Mouse (Mus musculus) layer of hippocampus, adult 9-10 months (tissue): ENCODE results near the gene Usp10.
A peak's percentile ranks its signal among the peaks of the same experiment; 100 is the strongest.

Experiments
- DNase-seq: peaks from one replicate; pipeline ENCODE4 v3.0.0; 2022; ENCODE audit warnings: low spot score

Usp10 gene

DNA sequence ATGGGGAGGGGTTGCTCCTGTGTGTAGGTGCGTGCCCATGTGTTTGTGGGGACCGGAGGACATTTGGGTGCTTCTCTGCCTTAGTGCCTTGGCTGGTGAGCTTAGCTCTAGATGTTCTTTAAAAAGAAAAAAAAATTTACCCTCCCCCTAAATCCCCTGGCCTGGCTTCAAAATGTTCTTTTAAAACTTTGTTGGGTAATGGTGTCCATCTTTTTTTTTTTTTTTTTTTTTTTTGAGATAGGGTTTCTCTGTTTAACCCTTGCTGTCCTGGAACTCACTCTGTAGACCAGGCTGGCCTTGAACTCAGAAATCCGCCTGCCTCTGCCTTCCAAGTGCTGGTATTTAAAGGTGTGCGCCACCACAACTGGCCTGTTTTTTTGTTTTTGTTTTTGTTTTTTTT lies 5.1 kb downstream of the Usp10 start:
- DNase-seq: no peak

- DNase-seq: no peak
These were observed 6.2 kb downstream of the Usp10 start for GRCm38 (mm10) chr8:119916237-119916892.

GRCm38 (mm10) chr8:119917415-119917814 lies 7.3 kb downstream of the Usp10 start:
- DNase-seq: no peak

GRCm38 (mm10) chr8:119918155-119918567 lies 8.0 kb downstream of the Usp10 start:
- no peak for DNase-seq

DNA sequence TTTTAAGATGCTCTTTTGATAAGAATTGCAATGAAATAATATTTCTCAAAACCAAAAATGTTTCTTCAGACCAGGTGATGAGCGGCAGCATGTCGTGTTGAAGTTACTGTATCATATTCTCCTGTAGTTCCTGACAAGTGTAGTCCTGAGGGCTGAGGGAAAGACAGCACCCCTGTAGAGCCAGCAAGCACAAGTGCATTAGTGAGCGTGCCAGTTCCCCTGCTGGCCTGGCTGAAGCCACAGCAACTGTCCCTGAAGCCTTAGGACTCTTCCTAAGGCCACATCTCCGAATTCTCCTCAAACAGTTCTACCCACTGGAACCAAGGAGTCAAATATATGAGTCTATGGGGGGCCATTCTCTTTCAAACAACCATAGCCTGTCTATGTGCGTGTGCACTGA lies 13.1 kb downstream of the Usp10 start:
- no peak for DNase-seq

DNA sequence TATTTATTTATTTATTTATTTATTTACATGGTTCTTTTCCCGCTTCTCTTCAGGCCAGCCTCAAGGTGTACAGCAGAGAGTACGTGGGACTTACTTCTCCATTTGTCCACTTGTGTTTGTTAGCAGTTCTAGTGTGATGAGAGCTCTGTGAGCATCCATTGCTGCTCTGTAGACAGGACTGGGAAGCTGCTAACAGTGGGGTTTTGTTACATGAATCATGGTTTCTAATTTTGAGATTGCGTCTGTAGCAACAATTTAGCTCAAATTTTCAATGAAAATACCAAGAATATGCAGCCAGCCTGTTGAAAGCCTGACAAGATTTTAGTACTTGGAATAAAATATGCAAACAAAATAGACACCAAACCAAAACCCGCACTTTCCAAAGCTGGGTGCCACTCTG lies 15.3 kb downstream of the Usp10 start:
- no peak for DNase-seq

DNA sequence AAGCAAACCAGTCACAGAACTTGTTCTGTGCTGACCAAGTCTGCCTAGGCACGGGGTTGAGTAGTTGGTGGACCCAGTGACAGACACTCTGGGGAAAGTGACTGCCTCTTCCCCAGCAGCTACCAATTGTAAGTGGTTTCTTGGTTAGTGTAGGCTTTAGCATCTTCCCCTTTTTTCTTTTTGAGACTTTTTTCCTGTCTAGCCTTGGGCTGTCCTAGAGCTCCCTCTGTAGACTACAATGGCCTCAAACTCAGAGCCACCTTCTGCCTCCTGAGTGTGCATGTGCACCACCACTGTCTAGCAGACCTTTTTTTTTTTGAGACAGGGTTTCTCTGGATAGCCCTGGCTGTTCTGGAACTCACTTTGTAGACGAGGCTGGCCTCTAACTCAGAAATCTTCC lies 16.3 kb downstream of the Usp10 start:
- no peak for DNase-seq

DNA sequence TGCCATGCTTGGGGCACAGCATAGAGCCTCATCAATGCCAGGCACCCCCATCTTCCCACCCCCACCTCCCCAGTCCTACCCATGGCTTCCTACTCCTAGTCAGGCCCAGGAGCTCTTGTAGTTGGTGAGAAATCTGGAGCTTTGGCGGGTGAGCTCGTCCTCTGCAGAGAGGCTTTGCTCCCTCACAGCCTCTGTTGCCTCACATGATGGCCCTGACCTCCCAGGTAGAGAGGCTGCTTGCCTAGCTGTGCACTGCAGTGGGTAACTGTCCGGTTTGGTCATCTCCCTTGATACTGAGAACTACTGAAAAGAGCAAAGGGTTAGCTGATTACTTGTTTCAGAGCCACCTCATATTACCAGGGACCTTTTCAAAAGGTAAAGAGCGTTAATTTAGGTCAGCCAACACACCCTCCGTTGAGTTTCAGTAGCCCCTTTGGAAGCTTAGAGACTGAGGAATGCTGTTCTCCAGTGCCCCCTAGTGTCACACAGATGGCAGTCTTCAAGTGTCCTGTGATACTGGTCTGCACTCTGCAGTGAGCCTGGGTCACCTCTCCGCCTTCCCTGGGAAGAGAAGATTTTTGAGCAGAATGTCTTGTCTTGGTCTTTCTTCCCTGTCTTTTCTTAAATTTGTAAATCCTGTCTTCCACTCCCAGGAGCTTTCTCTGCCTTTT lies 17.4 kb downstream of the Usp10 start:
- no peak for DNase-seq

DNA sequence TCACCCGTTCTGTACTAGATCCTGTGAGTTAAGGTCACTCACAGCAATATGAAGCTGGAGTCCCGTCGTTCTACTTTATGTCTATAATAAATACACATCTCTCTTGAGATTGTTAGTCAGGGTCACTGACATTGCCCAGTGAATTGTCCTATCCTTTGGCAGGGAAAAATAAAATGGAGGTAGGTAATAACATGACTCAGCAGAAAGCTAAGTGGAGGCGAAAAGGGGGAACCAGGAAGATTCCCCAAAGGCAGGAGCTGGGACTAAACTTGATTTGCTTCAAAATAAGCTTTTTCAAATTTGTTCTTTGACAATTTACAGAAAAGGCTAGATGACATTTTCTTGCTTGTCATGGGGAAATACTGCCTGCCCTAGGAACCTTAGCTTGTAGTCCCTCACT lies 21.2 kb downstream of the Usp10 start:
- no peak for DNase-seq

GRCm38 (mm10) chr8:119933681-119934080 lies 23.5 kb downstream of the Usp10 start:
- DNase-seq: no peak

DNA sequence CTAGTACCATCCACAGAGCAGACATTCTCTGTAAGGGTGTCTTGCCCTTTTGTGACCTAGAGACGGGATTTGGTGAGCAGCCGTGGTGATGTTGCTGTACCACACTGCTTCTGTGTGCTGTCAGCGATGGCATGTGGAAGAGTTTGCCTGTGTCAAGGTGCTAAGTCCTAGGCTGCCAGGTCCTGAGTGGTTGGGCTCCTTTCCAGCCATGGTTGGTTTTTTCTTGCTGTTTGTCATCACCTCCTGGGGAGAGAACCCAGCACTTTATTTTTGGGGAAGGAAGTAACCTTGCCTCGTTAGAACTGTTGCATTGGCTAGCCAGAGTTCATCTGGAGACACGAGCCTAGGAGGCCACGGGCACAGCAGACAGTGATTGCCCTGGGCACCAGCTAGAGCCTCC lies 25.4 kb downstream of the Usp10 start:
- DNase-seq: no peak

GRCm38 (mm10) chr8:119938481-119938880 lies 28.3 kb downstream of the Usp10 start:
- no peak for DNase-seq

DNA sequence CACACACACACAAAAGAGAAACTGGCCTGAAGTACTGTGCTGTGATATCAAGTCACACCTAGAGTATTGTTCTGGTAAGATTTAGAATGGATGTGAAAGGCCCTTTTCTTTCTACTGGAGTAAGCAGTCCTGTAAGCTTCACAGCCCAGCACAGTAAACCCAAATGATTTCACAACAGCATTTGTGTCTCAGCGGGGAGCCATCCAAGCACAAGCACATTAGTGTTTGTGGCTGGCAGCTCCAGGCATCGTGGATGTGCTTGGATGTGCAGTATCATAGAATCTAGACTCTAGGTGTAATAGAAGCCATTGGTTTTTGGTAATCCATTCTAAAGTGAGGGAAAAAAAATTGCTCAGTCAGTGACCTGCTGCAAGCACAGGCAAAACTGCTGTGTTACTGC lies 29.2 kb downstream of the Usp10 start:
- DNase-seq: no peak

GRCm38 (mm10) chr8:119941471-119941870 lies 31.3 kb downstream of the Usp10 start:
- DNase-seq: no peak

- DNase-seq: no peak
These were observed 33.5 kb downstream of the Usp10 start for GRCm38 (mm10) chr8:119943616-119944015.

DNA sequence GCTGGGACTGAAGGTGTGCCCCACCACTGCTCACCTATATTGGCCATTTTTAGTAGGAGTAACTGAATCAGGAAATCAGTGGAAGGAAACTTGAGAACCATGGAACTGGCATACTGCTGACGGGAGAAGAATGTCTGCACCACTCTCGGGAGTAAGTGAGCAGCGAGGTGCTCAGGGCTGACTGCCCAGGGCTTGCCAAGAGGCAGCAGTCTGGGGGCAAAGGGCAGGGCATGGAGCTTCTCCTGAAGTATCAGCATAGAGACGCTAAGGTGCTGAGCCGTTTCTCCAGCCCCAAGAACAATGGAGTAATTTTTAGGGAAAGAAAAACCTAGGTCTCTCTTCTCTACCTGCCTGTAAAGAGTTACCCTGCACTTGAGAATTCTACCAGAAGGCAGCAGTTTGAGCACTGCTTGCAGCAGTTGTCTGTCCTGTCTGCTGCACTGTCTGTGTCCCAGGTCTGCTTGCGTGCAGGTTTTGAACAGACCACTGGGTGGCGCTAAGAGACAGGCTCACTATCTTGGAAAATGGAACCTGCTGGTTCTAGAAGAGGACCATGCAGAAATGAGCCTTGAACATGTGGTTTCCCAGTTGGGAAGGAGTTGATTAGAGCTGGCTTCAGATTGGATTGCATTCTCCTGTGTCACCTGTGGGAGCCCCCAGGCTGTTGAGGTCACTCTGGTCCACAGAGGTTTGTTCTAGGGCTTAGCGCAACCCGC lies 34.1 kb downstream of the Usp10 start:
- peak; percentile 72 for DNase-seq

GRCm38 (mm10) chr8:119946326-119946865 lies 36.2 kb downstream of the Usp10 start:
- DNase-seq: no peak

DNA sequence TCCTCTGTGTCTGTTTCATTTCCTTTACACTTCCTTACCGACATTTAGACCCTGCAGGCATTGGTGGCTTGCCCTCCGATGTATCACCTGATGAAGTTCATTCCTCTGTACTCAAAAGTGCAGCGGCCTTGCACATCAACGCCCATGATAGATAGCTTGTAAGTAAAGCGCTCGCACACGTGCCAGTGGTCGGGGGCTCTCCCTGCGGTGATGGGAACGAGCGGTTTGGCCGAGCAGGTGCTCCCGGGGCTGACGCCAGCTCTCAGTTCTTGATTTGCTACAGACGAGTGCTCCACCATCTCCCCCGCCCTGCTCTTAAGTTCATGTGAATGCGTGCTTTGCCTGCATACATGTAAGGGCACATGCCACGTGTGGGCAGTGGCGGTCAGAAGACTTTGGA lies 37.5 kb downstream of the Usp10 start:
- no peak for DNase-seq

- DNase-seq: no peak
These were observed 38.2 kb downstream of the Usp10 start for GRCm38 (mm10) chr8:119948340-119948739.

DNA sequence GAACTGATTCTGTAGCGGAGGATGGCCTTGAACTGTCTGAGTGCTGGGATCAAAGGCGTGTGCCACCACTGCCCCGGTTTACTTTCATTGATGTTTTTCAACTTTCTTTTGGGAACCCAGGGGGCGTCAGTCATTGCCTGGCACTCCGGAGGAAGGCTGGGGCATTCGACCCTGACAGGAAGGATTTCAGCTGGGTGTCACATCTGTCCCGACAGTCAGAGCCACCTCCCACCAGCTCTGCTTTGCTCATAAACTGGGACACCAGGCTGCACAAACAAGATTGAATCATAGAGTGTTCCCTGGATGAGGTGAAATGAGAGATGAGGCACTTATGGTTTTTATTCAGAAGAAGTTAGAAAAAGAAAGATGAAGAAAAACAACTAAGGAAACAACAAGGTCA lies 42.1 kb downstream of the Usp10 start:
- DNase-seq: no peak

DNA sequence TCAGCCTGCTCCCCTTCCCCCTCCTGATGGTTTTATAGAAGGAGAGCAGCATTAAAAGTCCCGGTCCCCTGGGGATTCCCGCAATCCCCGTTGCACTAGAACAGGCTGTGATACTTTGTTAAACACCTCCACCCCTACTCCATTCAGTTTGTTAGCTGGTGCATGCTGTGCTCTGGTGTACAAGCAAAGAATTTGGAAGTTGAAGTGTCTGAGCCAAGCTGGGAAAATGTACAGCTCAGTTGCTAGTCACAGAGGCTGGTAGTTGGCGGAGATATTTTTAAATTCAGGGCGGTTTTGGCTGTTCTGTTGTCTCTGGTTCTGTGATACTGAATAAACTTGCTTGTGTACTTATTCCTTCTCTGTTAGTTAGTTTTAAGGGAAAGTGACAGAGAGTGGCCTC lies 42.6 kb downstream of the Usp10 start:
- DNase-seq: peak; percentile 35

GRCm38 (mm10) chr8:119955333-119955732 lies 45.2 kb downstream of the Usp10 start:
- no peak for DNase-seq

- DNase-seq: no peak
These were observed 47.9 kb downstream of the Usp10 start for GRCm38 (mm10) chr8:119958076-119958475.
